Mouse (Mus musculus): ENCODE data around the gene Olfr1448. TPM values are rescaled to one million over a fixed set of nuclear protein-coding genes. Genes with fewer than 3 reads are reported as not detected.

Olfr1448 gene
- polyA plus RNA-seq (2017; shearing (Covaris generic)), result not detected

GRCm38 (mm10) chr19:12924319-12924718 is at the start of gene Olfr1448:
Gene Olfr1448, minus strand, starts transcription at chr19:12924419.

GRCm38 (mm10) chr19:12949958-12950357 is 25.7 kb upstream of the Olfr1448 start, which contains the start of gene Olfr1450:
Gene Olfr1450, plus strand, starts transcription at chr19:12950258.

GRCm38 (mm10) chr19:12930540-12930939 is 6.3 kb upstream of the Olfr1448 start, which contains the start of gene Olfr1449:
Gene Olfr1449, plus strand, starts transcription at chr19:12930840.

GRCm38 (mm10) chr19:12903643-12904042 is 20.6 kb downstream of the Olfr1448 start, which contains the start of gene Olfr1447:
Gene Olfr1447, minus strand, starts transcription at chr19:12903743.

GRCm38 (mm10) chr19:12893424-12893823 is 30.8 kb downstream of the Olfr1448 start, which contains the start of gene Olfr1446:
Gene Olfr1446, minus strand, starts transcription at chr19:12893524.

GRCm38 (mm10) chr19:12883555-12883954 is 40.7 kb downstream of the Olfr1448 start, which contains the start of gene Olfr1445:
Gene Olfr1445, plus strand, starts transcription at chr19:12883855.

Other genes starting within 250 kb of the Olfr1448 start
- not detected for gene Olfr1443, start 246.3 kb downstream of the Olfr1448 start, polyA plus RNA-seq (2017; shearing (Covaris generic))
- gene Keg1, start 228.6 kb downstream of the Olfr1448 start, polyA plus RNA-seq (2017; shearing (Covaris generic)), result not detected
- 0.19 TPM for gene Cntf, start 158.8 kb downstream of the Olfr1448 start, polyA plus RNA-seq (2017; shearing (Covaris generic))
- 18.9 TPM for gene Zfp91, start 128.3 kb downstream of the Olfr1448 start, polyA plus RNA-seq (2017; shearing (Covaris generic))
- gene Lpxn, start 128.2 kb downstream of the Olfr1448 start, polyA plus RNA-seq (2017; shearing (Covaris generic)), result 155 TPM
- not detected for gene Gm5244, start 77.7 kb downstream of the Olfr1448 start, polyA plus RNA-seq (2017; shearing (Covaris generic))
- 0.47 TPM for gene Olfr1444, start 67.1 kb downstream of the Olfr1448 start, polyA plus RNA-seq (2017; shearing (Covaris generic))
- gene Olfr1445, start 40.6 kb downstream of the Olfr1448 start, polyA plus RNA-seq (2017; shearing (Covaris generic)), result not detected
- gene Olfr1446, start 30.9 kb downstream of the Olfr1448 start, polyA plus RNA-seq (2017; shearing (Covaris generic)), result not detected
- not detected for gene Olfr1447, start 20.7 kb downstream of the Olfr1448 start, polyA plus RNA-seq (2017; shearing (Covaris generic))
- not detected for gene Olfr1449, start 6.4 kb upstream of the Olfr1448 start, polyA plus RNA-seq (2017; shearing (Covaris generic))
- not detected for gene Olfr1450, start 25.8 kb upstream of the Olfr1448 start, polyA plus RNA-seq (2017; shearing (Covaris generic))
- 0.19 TPM for gene Olfr1451, start 70.6 kb upstream of the Olfr1448 start, polyA plus RNA-seq (2017; shearing (Covaris generic))
- gene Olfr1453, start 103.9 kb upstream of the Olfr1448 start, polyA plus RNA-seq (2017; shearing (Covaris generic)), result not detected
- not detected for gene Olfr1454, start 136.2 kb upstream of the Olfr1448 start, polyA plus RNA-seq (2017; shearing (Covaris generic))
- gene Olfr1457, start 173.5 kb upstream of the Olfr1448 start, polyA plus RNA-seq (2017; shearing (Covaris generic)), result not detected
- not detected for gene Olfr1458, start 182.4 kb upstream of the Olfr1448 start, polyA plus RNA-seq (2017; shearing (Covaris generic))
- gene Olfr1459, start 225.1 kb upstream of the Olfr1448 start, polyA plus RNA-seq (2017; shearing (Covaris generic)), result not detected
- gene Olfr1461, start 238.6 kb upstream of the Olfr1448 start, polyA plus RNA-seq (2017; shearing (Covaris generic)), result not detected